Mouse (Mus musculus): ENCODE results near the gene Slc39a7. TPM values are rescaled to one million over a fixed set of nuclear protein-coding genes. Genes with fewer than 3 reads are reported as not detected.

Gene Slc39a7
- total RNA-seq (2021): 10 to 100 TPM; 44.9 to 60.1 TPM
- long read RNA-seq, experiment 1, transcript Slc39a7-203 (8 exons, 1,550 nt): minor isoform, 9 of 64 reads
- long read RNA-seq, experiment 1, transcript Slc39a7-201 (7 exons, 2,320 nt): major isoform, 44 of 64 reads
- long read RNA-seq, experiment 1, partial matches to known transcripts: 1 of 64 reads
- long read RNA-seq, experiment 1, other reads (novel, unspliced or antisense): 6 of 64 reads
- long read RNA-seq, experiment 2, transcript Slc39a7-204 (6 exons, 2,433 nt): minor isoform, 5 of 63 reads
- long read RNA-seq, experiment 2, transcript Slc39a7-201 (7 exons, 2,320 nt): major isoform, 46 of 63 reads
- long read RNA-seq, experiment 2, transcript Slc39a7-203 (8 exons, 1,550 nt): minor isoform, 8 of 63 reads
- long read RNA-seq, experiment 2, partial matches to known transcripts: 1 of 63 reads
- long read RNA-seq, experiment 2, other reads (novel, unspliced or antisense): 3 of 63 reads

DNA sequence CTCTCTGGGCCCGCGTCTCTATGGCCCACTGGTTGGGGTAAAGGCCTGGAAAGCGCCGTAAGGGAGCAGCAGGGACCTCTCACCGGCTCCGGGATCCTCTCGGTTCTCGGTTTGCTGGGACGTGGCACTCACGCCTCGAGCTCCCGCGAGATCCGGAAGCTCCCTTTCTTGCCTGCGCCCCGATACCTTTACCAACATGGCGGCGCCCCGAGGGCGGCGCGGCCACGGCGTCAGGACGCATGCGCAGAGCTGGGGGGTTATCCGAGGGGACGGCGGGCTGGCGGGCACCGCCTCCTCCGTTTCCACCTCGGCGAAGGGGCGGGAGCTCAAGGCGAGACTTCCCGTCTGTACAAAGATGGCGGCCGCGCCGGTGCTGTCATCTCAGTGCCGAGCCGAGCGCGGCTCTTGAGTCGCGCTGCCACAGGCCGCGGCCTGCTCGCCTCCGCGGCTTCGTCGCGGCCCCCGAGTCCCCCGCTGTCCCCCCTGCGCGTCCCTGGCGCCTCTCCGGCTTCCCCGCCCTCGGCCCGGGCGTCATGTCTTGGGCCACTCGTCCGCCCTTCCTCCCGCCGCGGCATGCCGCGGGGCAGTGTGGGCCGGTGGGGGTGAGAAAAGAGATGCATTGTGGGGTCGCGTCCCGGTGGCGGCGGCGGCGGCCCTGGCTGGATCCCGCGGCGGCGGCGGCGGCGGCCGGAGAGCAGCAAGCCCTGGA is at the start of gene Slc39a7, which contains the start of gene Rxrb:
Slc39a7 (minus strand) TSS at position 218 of the 709 bp plus-strand sequence.
Rxrb (plus strand) TSS at position 348 of the 709 bp plus-strand sequence.
- peak; percentile 99 for DNase-seq
- intact Hi-C loops (cut with DNase I; ENCODE audit: low total_unique reads): no loop called here

DNA sequence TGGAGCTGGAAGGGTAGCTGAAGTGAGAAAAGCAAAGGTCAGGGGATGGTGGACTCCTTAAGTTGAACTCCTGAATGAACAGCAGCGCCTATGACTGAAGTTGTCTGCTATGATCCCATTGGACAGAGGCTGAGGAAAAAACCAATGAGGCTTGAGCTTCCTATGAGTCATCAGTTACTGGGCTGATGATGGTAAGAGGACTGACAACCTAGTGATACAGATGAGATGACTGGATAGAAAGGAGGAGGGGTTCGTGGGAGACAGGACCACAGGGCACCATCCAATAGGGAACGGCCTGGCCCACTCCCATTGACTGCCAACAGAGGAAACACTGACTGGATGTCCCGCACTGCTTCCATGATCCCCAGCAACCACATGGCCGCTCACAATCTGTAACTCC is 48.1 kb upstream of the Slc39a7 start:
- intact Hi-C loops (cut with DNase I; ENCODE audit: low total_unique reads): loop anchor here (5.0 to 10.0 kb wide), 3 partner anchors 42 to 165 kb away; partner anchors contain the start of gene Col11a2
- DNase-seq: no peak

DNA sequence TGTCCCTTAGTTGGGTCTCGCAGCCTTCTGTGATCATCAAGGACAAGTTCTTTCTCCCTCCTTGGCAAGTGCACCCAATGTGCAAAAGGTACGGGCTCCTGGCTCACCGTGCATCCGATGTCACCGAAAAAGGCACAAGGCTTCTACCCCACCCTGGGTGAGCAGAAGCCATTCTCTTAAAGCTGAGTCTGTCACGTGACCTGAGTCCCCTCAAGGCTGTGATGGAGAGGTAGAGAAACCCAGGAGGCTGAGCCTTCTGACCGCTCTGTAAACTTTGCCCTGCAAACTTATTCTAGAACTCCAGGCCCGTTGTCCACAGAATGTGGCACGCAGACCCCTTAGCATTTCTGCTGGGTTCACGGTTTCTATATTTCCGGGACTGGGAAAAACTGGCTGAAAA is 47.5 kb upstream of the Slc39a7 start:
- intact Hi-C loops (cut with DNase I; ENCODE audit: low total_unique reads): loop anchor here (5.0 to 10.0 kb wide), 3 partner anchors 42 to 166 kb away; partner anchors contain the start of gene Col11a2

DNA sequence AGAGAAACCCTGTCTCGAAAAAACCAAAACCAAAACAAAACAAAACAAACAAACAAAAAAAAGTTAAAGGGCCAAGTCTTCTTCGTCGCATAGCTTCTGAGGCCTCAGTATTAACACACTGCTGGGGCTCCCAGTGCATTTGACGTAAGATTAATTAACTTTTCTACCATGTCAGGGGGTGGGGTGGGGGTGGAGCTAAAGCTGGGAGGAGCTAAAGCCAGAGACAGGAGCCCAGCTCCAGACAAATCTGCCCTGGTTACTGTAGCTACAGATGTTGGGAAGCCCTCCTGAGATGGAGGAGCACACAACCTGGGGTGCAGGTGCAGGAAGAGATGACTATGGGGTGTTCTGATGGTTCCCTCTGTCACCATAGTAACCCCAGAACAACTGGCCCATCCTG is 46.7 kb upstream of the Slc39a7 start:
- no peak for DNase-seq
- intact Hi-C loops (cut with DNase I; ENCODE audit: low total_unique reads): loop anchor here (5.0 to 10.0 kb wide), 3 partner anchors 41 to 167 kb away; partner anchors contain the start of gene Col11a2

More for the DNA sequence above, 47.5 kb upstream of the Slc39a7 start:
- no peak for DNase-seq

DNA sequence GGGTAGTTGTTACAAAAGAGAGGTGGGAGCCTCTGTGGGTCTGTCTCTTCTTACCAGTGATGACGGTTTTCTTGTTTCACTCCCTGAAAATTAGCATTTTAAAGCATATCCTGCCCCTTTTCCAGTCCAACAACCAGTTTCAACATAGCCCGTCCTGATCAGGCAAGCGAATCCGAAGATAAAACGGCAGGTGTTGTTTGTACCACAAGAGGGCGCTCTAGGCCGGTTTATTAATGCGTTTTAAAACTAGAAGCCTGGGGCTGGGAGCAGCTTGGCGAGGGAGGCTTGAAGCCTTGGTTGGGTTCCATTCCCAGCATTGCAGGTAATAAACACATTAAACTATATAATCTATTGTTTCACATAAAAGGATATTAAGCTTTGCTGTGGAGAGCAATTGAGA is 46.1 kb upstream of the Slc39a7 start:
- peak; percentile 65 for DNase-seq
- intact Hi-C loops (cut with DNase I; ENCODE audit: low total_unique reads): loop anchor here (5.0 to 10.0 kb wide), 3 partner anchors 40 to 167 kb away; partner anchors contain the start of gene Col11a2

DNA sequence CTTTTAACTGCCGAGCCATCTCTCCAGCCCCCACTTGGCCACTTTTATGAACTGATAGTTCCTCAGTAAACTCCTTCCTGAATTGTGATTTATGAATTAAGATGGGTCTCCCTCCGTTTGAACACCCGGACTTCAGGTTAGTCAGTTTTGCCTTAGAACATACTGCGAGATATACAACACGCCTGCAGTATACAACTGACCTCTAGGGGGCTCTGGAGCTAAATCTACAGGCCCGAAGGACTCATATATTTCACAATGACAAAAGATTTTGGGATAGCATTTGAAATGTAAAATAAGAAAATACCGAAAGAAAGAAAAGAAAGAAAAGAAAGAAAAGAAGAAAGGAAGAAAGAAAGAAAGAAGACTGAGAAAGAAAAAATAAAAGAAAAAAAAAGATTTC is 43.8 kb upstream of the Slc39a7 start:
- DNase-seq: peak; percentile 43
- intact Hi-C loops (cut with DNase I; ENCODE audit: low total_unique reads): loop anchor here (5.0 to 10.0 kb wide), 3 partner anchors 38 to 170 kb away; partner anchors contain the start of gene Col11a2

DNA sequence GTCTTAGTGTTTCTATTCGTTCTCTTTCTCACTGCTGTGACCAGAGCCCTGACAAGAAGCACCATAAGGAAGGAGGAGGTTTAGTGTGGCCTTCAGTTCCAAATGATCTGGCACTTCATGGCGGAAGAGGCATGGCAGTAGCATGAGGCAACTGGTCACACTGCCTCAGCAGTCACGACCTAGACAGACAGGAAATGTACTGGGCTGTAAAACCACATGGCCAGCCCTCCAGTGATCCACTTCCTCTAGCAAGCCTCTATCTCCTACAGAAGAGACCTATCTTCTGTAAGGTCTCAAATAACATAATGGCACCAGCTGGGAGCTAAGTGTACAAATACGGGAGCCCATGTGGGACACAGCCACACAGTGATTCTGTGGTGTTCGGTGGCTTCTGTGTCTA is 40.6 kb upstream of the Slc39a7 start:
- intact Hi-C loops (cut with DNase I; ENCODE audit: low total_unique reads): loop anchor here (10.0 kb wide), 1 partner anchor 173 kb away; no protein-coding TSS in a partner anchor
- no peak for DNase-seq

DNA sequence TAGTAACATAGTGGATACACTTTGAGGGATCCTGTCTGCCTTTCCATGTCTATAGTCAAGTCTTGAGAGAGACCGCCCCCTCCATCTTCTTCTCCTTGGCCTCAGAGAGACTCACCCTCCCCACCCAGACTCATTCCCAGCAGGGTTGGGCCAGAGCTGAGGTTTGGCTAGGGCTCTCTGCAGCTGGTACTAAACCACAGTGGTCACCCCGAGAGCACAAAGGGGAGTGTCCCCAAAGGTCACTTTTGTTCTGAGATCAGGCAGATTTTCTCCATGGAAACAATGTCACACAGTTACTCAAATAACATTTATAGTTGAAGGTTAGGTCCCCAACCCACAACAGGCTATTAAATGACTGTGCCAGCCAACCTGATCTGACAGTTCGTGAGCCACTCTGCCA is 37.4 kb upstream of the Slc39a7 start:
- no peak for DNase-seq

DNA sequence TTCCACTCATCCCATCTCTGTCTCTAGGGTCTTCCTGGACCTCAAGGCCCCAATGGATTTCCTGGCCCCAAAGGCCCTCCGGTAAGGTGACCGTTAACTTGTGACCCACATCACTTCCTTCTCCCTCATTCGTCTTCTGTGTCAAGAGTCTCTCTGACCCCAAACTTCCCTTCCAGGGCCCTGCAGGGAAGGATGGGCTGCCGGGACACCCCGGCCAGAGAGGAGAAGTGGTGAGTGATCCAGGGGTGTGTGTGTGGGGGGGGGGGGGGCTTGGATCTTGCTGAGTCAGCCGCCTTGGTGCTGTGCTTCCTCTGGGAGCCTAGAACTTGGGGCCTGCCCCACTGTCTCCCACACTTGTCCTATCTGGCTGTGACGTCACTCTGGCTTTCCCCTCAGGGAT is 25.7 kb upstream of the Slc39a7 start:
- no peak for DNase-seq
- intact Hi-C loops (cut with DNase I; ENCODE audit: low total_unique reads): no loop called here

More for the DNA sequence above, 37.4 kb upstream of the Slc39a7 start:
- intact Hi-C loops (cut with DNase I; ENCODE audit: low total_unique reads): no loop called here

DNA sequence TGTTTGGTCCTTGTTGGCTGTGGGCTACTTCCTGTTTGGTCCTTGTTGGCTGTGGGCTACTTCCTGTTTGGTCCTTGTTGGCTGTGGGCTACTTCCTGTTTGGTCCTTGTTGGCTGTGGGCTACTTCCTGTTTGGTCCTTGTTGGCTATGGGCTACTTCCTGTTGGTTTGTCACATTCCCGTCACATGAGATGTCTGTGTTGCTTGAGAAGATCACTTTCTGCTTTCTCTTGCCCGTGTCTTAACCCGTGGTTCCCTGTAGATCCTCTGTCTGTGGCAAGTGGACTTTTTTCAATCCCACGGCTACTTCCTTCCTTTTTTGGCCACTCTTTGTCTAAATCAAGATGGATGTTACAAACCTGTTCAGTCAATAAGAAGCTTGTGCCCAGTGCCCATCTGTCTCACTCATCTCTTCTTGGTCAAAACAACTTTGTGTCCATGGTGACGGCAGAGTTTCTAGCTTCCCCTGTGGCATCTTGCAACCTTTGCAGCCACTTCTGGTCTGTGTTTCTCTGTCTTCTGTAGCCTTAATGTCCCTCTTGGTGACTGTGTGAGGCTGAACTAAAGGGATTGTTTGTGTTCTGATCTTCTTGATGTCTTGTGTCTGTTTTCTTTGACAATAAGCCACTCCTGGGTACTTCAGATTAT is 16.0 kb upstream of the Slc39a7 start:
- intact Hi-C loops (cut with DNase I; ENCODE audit: low total_unique reads): no loop called here
- DNase-seq: no peak

DNA sequence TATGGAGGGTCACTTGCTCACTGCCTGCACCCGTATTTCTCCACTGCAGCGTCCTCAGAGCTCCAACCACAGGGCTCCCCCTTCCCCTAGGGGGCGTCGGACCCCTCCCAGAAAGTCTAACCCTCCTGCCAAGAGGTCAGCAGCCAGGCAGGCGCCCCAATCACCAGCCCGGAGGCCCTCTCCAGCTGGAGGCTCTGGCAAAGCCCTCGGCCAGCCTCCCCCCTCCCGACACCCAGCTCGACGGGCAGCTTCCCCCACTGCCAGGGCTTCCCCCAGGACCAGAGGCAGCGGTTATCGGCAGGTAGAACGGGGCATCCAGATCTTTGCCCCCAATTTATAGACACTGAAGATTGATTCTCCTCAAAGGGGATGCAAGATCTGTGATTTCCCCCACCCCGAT is 14.5 kb upstream of the Slc39a7 start:
- DNase-seq: no peak
- intact Hi-C loops (cut with DNase I; ENCODE audit: low total_unique reads): no loop called here

DNA sequence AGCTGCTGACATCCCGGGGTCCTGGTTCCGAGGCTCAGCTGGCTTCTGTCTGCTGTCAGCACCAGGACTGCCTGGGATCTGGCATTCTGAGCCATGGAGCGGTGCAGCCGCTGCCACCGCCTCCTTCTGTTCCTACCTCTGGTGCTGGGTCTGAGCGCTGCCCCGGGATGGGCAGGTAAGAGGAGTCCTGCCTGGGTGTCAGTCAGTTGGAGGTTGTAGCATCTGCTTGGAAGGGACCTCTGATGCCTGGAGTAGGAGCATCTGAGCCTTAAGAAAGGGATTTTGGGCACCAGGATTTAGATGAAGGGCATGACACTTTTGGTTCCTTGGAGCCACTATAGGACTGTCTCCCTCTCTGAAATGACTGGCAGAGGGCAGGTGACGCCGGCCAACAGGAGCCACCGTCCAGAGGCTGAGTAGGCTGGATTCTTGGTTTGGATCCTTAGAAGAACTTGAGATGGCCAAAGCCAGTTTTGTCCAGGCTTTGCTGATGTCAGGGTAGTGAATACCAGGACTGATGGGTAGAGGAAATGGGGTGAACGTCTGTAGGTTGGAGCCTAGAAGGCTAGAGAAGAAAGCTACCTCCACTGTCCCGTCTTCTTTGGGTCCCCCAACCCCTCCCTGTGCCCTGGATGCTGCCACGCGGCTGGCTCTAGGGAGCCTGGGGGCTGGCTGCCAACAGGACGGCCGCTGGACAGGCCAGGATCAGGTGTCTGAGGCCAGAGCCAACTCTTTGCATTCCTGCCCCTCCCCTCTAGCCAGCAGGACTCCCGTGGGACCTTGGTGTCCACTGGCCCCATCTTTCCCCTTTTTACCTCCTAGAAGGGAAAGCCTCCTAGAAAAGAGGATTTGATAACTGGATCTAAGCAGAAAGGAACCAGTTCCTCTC is 8.3 kb upstream of the Slc39a7 start:
- intact Hi-C loops (cut with DNase I; ENCODE audit: low total_unique reads): loop anchor here (5.0 kb wide), 1 partner anchor 37 kb away; no protein-coding TSS in a partner anchor
- peak; percentile 84 for DNase-seq

DNA sequence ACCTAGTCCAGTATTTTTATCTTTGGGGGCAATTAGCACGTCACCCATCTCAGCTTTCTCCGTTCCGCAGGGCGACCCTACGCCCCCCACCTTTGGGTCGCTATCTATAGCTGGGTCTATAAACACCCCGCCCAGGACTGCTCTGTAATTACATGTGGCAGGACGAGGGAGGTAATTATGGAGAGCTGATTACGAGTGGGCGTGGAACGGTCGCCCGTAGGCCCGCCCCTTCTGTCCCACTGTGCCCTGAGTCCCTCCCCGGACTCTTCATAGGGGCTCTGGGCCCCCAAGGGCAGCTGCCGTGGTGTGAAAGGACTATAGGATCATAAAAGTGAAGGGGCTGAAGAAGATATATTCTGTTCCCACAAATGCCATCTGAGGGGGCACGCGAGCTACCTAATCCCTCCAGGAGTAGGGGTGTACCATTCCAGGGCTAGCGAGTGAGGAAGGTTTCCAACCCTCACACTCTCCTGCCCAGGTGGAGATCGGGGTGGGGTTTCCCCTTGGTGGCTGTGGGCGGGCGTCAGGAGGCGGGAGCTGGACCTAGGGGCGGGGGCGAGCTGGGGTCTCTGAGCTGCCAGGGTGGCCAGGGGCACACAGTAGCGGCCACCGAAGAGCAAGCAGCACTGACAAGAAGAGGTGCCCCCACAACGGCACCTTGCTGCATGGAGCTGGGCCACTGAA is 7.5 kb upstream of the Slc39a7 start, which contains the start of gene Col11a2:
Col11a2 (plus strand) TSS at position 560 of the 684 bp plus-strand sequence.
- DNase-seq: no peak

DNA sequence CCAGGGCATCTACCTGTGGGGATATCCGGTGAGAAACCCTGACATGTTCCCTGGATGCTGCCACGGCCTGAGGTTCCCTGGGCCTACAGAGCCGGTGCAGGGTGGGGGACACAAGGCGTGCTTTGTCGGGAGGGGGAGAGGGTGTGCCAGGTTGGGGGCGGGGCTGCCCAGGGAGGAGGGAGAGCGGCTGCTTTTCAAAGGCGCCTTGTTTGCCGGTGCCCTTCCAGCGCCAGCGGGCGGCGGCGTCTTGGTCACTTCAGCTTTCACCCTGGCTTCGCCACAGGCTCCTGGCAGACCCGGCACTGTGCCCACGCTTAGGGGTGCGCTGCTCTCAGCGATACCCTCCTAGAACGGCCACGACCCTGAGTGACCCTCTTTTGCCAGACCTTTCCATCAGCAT is 7.0 kb upstream of the Slc39a7 start:
- peak; percentile 39 for DNase-seq
- intact Hi-C loops (cut with DNase I; ENCODE audit: low total_unique reads): loop anchor here (5.0 kb wide), 1 partner anchor 39 kb away; no protein-coding TSS in a partner anchor

More for the DNA sequence above, 7.5 kb upstream of the Slc39a7 start, which contains the start of gene Col11a2:
- intact Hi-C loops (cut with DNase I; ENCODE audit: low total_unique reads): loop anchor here (5.0 kb wide), 1 partner anchor 38 kb away; no protein-coding TSS in a partner anchor

DNA sequence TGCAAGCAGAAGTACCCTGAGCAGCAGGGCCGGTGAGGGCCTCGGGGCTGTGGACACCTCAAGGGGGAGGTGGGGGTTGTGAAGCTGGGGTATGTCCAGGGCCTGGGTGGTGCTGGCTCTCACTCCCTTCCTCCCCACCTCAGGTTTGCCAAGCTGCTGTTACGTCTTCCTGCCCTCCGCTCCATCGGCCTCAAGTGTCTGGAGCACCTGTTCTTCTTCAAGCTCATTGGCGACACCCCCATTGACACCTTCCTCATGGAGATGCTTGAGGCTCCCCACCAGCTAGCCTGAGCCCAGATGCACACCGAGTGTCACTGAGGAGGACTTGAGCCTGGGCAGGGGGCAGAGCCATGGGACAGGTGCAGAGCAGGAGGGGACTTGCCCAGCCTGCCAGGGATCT is 5.8 kb upstream of the Slc39a7 start:
- intact Hi-C loops (cut with DNase I; ENCODE audit: low total_unique reads): loop anchor here (5.0 kb wide), 1 partner anchor 40 kb away; no protein-coding TSS in a partner anchor

DNA sequence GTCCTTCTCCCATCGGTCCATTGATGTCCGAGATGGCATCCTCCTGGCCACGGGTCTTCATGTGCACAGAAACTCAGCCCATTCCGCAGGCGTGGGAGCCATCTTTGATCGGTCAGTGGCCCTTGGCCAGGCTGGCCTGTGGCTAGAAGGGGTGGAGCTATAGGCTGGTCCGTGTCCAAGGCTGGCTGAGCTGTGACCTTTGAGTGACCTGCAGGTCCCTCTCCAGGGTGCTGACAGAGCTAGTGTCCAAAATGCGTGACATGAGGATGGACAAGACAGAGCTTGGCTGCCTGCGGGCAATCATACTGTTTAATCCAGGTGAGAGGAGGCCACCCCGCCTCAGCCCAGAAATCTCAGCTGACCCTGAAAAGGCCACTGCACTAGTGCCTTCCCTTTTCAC is 5.2 kb upstream of the Slc39a7 start:
- intact Hi-C loops (cut with DNase I; ENCODE audit: low total_unique reads): loop anchor here (5.0 kb wide), 1 partner anchor 41 kb away; no protein-coding TSS in a partner anchor
- no peak for DNase-seq

More for the DNA sequence above, 5.8 kb upstream of the Slc39a7 start:
- DNase-seq: no peak

DNA sequence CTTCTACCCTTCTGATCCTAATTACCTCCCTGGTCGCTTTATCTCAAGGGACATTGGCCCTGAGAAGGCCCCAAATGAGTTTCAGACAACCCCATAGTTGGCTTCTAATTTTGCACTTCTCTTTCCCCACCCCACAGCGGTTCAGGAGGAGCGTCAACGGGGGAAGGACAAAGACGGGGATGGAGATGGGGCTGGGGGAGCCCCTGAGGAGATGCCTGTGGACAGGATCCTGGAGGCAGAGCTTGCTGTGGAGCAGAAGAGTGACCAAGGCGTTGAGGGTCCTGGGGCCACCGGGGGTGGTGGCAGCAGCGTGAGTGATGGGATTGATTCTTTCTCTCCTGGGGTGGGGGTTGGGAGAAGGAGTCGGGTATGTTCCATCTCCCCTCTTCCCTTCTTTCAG is 4.0 kb upstream of the Slc39a7 start:
- intact Hi-C loops (cut with DNase I; ENCODE audit: low total_unique reads): loop anchor here (5.0 kb wide), 1 partner anchor 42 kb away; no protein-coding TSS in a partner anchor

More for the DNA sequence above, 4.0 kb upstream of the Slc39a7 start:
- DNase-seq: no peak
